Mouse (Mus musculus): ENCODE measurements around the gene Ice1. TPM values are rescaled to one million over a fixed set of nuclear protein-coding genes. Genes with fewer than 3 reads are reported as not detected.

The Ice1 gene
- polyA plus RNA-seq, 1 experiment from 2014 or later = 35.1 TPM

DNA sequence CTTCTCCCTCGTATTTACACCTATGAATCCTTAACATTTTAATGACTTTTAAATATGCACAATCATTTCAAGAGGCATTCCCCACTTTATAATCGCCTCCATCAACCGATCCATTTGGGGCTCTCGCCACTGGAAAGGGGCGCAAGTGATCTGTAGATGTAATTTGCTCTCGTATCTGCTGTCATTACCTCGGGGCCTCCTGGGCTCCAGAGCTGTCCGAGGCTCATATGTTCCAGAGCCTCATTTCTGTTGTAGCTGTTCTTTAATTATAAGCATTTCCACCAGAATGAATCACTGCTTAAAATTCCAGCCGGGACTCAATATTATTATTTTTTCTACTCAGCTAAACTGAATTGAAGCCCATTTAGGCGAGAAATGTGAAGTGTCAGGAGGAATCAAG, 104.7 kb downstream of the Ice1 start:
- no peak overlapping the region for H3K9ac ChIP-seq (replicated peaks; ENCODE audit: low read depth, low read length)
- H3K27me3 ChIP-seq (ENCODE audit: control insufficient read depth, insufficient read depth, low read length) = no peaks in the 10 kb centered on the region
- 90% methylated on average over 10 of the region's 10 CpGs for WGBS
- ATAC-seq (ENCODE audit: insufficient number of reproducible peaks, insufficient read depth, low FRiP score, low read depth) = no peak
- H3K4me2 ChIP-seq (replicated peaks; ENCODE audit: low read depth, low read length) = no peak overlapping the region
- H3K27ac ChIP-seq (ENCODE audit: low read length) = no peak overlapping the region
- no peaks in the 10 kb centered on the region for H3K9me3 ChIP-seq (ENCODE audit: control insufficient read depth, low read depth, low read length)
- H3K4me3 ChIP-seq (ENCODE audit: low read depth, low read length) = no peak overlapping the region
- H3K4me1 ChIP-seq (ENCODE audit: control insufficient read depth, insufficient read depth, low read length) = no peaks in the 10 kb centered on the region
- H3K36me3 ChIP-seq (ENCODE audit: control insufficient read depth, insufficient read depth, low read length) = no peaks in the 10 kb centered on the region

DNA sequence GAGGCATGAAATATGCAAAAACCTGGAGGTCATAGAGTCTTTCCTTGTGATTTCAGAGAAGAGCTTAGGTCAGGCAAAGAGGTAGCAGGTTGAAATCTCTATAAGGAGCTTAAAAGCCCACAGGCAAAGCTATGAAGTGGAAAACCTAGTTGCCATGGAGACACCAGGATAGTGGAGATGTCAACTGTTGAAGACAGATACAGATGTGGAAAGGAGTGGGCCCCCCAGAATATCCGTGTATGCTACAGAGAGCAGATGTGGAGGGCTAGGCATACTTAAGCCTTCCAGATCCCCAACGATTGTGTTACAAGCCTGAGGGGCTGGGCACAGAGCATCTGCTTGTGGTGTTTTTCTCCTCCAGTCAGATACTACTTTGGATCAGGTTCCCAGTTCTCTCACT, 119.8 kb downstream of the Ice1 start:
- Histone ChIP-seq H3K4me2 (replicated peaks; ENCODE audit: low read depth, low read length) (no peak overlapping the region), H3K27ac (ENCODE audit: low read length) (no peak overlapping the region), H3K9me3 (ENCODE audit: control insufficient read depth, low read depth, low read length) (no peaks in the 10 kb centered on the region), H3K9ac (replicated peaks; ENCODE audit: low read depth, low read length) (no peak overlapping the region), H3K4me3 (ENCODE audit: low read depth, low read length) (no peak overlapping the region), H3K36me3 (ENCODE audit: control insufficient read depth, insufficient read depth, low read length) (no peaks in the 10 kb centered on the region), H3K4me1 (ENCODE audit: control insufficient read depth, insufficient read depth, low read length) (no peaks in the 10 kb centered on the region), H3K27me3 (ENCODE audit: control insufficient read depth, insufficient read depth, low read length) (no peaks in the 10 kb centered on the region)
- WGBS = 61% methylated on average over 2 of the region's 2 CpGs
- ATAC-seq (ENCODE audit: insufficient number of reproducible peaks, insufficient read depth, low FRiP score, low read depth) = no peak

DNA sequence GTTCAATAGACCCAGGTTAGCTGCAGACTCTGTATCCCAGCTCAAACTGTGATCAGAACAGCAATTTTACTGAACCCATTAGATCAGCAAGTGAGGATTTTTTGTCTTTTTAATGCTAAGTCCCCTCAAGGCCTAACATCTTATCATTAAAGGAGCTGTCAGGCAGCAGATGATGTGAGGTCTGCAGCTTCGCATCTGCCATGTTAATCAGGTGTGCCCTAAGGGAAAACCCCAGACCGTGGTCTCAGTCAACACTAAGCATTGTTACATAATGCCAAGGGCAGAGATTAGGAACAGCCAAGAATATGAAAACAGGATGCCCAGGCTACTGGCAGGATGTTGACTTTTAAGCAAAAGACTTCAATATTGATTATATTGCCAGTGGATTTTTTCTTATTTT, 122.4 kb downstream of the Ice1 start:
- WGBS = 64% methylated on average over 2 of the region's 2 CpGs

DNA sequence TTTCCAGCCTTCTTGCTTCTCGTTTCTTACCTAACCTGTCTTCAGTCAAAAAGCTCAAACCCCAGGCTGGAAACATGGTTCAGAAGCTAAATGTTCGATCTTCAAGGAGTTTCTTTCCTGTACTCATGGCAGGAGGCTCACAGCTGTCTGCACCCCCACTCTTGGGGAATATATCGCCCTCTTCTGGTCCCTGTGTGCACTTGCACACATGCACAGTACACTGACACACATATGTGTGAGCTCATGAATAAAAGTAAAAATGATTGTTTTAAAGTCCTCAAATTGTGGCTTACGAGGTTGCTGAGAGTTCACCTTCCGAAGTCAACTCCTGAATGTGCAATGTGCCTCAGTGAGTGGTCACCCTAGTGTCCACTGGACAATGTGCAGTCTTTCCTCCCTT, 127.2 kb downstream of the Ice1 start:
- no peak overlapping the region for H3K4me2 ChIP-seq (replicated peaks; ENCODE audit: low read depth, low read length)
- H3K36me3 ChIP-seq (ENCODE audit: control insufficient read depth, insufficient read depth, low read length) = no peaks in the 10 kb centered on the region
- H3K9me3 ChIP-seq (ENCODE audit: control insufficient read depth, low read depth, low read length) = no peaks in the 10 kb centered on the region
- H3K4me1 ChIP-seq (ENCODE audit: control insufficient read depth, insufficient read depth, low read length) = no peaks in the 10 kb centered on the region
- H3K4me3 ChIP-seq (ENCODE audit: low read depth, low read length) = no peak overlapping the region
- ATAC-seq (ENCODE audit: insufficient number of reproducible peaks, insufficient read depth, low FRiP score, low read depth) = no peak
- 78% methylated on average over 5 of the region's 5 CpGs for WGBS
- no peak overlapping the region for H3K27ac ChIP-seq (ENCODE audit: low read length)
- H3K9ac ChIP-seq (replicated peaks; ENCODE audit: low read depth, low read length) = no peak overlapping the region
- no peaks in the 10 kb centered on the region for H3K27me3 ChIP-seq (ENCODE audit: control insufficient read depth, insufficient read depth, low read length)

More for the DNA sequence above, 122.4 kb downstream of the Ice1 start:
- H3K4me3 ChIP-seq (ENCODE audit: low read depth, low read length) = no peak overlapping the region
- no peaks in the 10 kb centered on the region for H3K27me3 ChIP-seq (ENCODE audit: control insufficient read depth, insufficient read depth, low read length)
- H3K9me3 ChIP-seq (ENCODE audit: control insufficient read depth, low read depth, low read length) = no peaks in the 10 kb centered on the region
- ATAC-seq (ENCODE audit: insufficient number of reproducible peaks, insufficient read depth, low FRiP score, low read depth) = no peak
- H3K36me3 ChIP-seq (ENCODE audit: control insufficient read depth, insufficient read depth, low read length) = no peaks in the 10 kb centered on the region
- no peak overlapping the region for H3K27ac ChIP-seq (ENCODE audit: low read length)
- H3K9ac ChIP-seq (replicated peaks; ENCODE audit: low read depth, low read length) = no peak overlapping the region
- H3K4me2 ChIP-seq (replicated peaks; ENCODE audit: low read depth, low read length) = no peak overlapping the region
- H3K4me1 ChIP-seq (ENCODE audit: control insufficient read depth, insufficient read depth, low read length) = no peaks in the 10 kb centered on the region

DNA sequence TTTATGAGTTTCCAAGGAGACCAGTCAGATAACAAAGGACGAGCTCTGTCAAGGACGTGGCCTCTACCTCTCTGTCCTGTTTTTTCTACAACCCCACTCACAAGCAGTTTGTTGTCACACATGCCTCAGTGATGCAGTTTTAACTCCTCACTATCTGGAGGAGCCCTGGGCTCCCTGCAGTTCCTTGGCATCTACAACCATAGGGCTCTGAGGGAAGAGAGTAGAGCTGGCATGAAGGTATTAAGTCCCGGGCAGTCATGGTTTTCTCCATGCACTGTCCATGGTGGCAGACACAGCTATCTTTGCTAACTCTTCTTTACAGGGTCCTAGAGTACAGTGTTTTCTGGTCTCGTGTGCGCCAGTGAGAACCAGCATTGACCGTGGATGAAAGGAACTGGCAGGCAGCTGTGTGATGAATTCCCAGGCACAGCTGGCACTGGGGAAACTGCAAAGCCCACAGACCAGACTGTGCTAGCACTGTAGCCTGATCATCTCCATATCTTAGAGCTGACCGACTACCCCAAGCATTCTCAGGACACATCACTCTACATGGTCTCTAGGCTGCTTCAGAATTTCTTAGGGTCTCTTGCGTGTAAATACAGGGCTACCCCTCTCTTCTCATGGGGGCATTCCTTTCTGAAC, 127.9 kb downstream of the Ice1 start:
- Histone ChIP-seq H3K27me3 (ENCODE audit: control insufficient read depth, insufficient read depth, low read length) (no peaks in the 10 kb centered on the region), H3K4me2 (replicated peaks; ENCODE audit: low read depth, low read length) (no peak overlapping the region), H3K4me1 (ENCODE audit: control insufficient read depth, insufficient read depth, low read length) (no peaks in the 10 kb centered on the region), H3K9me3 (ENCODE audit: control insufficient read depth, low read depth, low read length) (no peaks in the 10 kb centered on the region), H3K9ac (replicated peaks; ENCODE audit: low read depth, low read length) (no peak overlapping the region), H3K4me3 (ENCODE audit: low read depth, low read length) (no peak overlapping the region), H3K27ac (ENCODE audit: low read length) (no peak overlapping the region), H3K36me3 (ENCODE audit: control insufficient read depth, insufficient read depth, low read length) (no peaks in the 10 kb centered on the region)
- WGBS = 75% methylated on average over 8 of the region's 8 CpGs
- ATAC-seq (ENCODE audit: insufficient number of reproducible peaks, insufficient read depth, low FRiP score, low read depth) = no peak

DNA sequence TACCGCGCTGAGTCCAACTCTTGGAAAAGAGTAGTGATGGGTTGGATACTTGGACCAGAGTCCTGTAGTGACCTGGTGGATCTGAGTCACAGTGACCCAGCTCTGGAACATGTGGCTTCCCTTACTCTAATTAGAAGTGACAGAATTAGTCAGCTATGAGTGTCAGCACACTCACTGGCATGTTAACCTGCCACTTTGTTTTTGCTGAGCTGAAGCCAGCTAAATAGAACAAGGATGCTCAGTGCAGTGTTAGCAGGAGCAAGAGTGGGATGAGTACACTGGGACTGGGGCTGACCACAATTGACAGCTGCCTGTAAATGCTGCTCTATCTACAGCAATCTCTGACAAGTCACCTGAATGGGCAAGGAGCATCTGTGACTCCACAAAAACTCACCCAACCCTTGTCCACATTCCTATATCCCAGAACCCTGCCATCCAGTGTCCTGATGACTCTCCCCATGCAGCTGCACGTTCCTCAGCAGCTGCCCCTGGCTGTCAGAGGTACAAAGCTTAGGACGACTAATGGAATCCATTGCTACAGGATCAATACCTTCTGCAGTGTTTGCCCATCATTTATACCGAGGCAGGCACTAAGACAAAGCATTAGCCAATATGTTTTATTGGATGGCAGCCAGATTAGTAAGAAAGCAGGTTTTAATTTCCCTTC, 128.6 kb downstream of the Ice1 start:
- Histone ChIP-seq H3K4me1 (ENCODE audit: control insufficient read depth, insufficient read depth, low read length) (no peaks in the 10 kb centered on the region), H3K4me3 (ENCODE audit: low read depth, low read length) (no peak overlapping the region), H3K9me3 (ENCODE audit: control insufficient read depth, low read depth, low read length) (no peaks in the 10 kb centered on the region), H3K27me3 (ENCODE audit: control insufficient read depth, insufficient read depth, low read length) (no peaks in the 10 kb centered on the region), H3K4me2 (replicated peaks; ENCODE audit: low read depth, low read length) (no peak overlapping the region), H3K27ac (ENCODE audit: low read length) (no peak overlapping the region), H3K36me3 (ENCODE audit: control insufficient read depth, insufficient read depth, low read length) (no peaks in the 10 kb centered on the region), H3K9ac (replicated peaks; ENCODE audit: low read depth, low read length) (no peak overlapping the region)
- 62% methylated on average over 5 of the region's 5 CpGs for WGBS
- ATAC-seq (ENCODE audit: insufficient number of reproducible peaks, insufficient read depth, low FRiP score, low read depth) = no peak

Other genes with a start within 250 kb of the Ice1 start
- gene Adamts16, start 204.2 kb upstream of the Ice1 start, polyA plus RNA-seq (2014; fragmentation: Nextera tagmentation; extraction: Ambion mirVana) = 1.1 and 1.8 TPM in 2 replicates